Mouse (Mus musculus): ENCODE data around the gene Alk. TPM values are rescaled to one million over a fixed set of nuclear protein-coding genes. Genes with fewer than 3 reads are reported as not detected.

The Alk gene
- polyA plus RNA-seq, 1 experiment, result not detected

DNA sequence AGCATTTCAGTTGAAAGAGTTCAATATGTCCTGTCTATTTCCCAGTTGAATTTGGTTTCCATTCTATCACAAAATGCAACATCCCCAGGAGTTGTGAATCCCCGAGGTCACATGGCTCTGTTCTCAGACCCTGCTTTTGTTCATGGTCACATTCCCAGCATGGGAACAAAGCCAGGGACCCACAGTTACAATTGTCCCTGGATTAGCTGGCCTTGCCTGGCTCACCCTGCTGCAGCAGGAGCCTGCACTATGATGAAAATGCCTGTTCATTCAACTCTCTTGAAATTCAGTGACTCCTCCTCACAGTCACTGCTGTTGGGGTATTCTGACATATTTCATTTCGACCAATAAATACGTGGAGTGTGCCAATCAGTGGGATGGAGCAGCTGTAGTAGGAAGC lies 318.5 kb downstream of the Alk start:
- no peaks in the 10 kb centered on the region for H3K9me3 ChIP-seq (replicated peaks; ENCODE audit: control insufficient read depth, insufficient read depth, low read length, poor library complexity, severe bottlenecking)
- H3K4me3 ChIP-seq (ENCODE audit: low read depth, low read length), result no peak overlapping the region
- TF ChIP-seq EP300 (IDR thresholded peaks at IDR 0.05; ENCODE audit: insufficient read depth, low read depth, low read length) (no peak), POLR2A (IDR thresholded peaks at IDR 0.05; ENCODE audit: insufficient read depth, low read length) (no peak), CTCF (IDR thresholded peaks at IDR 0.05; ENCODE audit: low read depth, low read length) (no peak)
- H3K27me3 ChIP-seq (ENCODE audit: control insufficient read depth, insufficient read depth, low read length, poor library complexity, severe bottlenecking), result no peaks in the 10 kb centered on the region
- H3K27ac ChIP-seq (ENCODE audit: insufficient read depth, low read length), result no peak overlapping the region
- no peaks in the 10 kb centered on the region for H3K4me1 ChIP-seq (ENCODE audit: control insufficient read depth, insufficient read depth, low read length)
- no peaks in the 10 kb centered on the region for H3K36me3 ChIP-seq (ENCODE audit: control insufficient read depth, insufficient read depth, low read length, poor library complexity, severe bottlenecking)
- no peak overlapping the region for H3K9ac ChIP-seq (ENCODE audit: low read depth, poor library complexity, severe bottlenecking)

GRCm38 (mm10) chr17:72278296-72278695 lies 326.1 kb downstream of the Alk start:
- Histone ChIP-seq H3K27ac (ENCODE audit: insufficient read depth, low read length) (no peak overlapping the region), H3K27me3 (ENCODE audit: control insufficient read depth, insufficient read depth, low read length, poor library complexity, severe bottlenecking) (no peaks in the 10 kb centered on the region), H3K9me3 (replicated peaks; ENCODE audit: control insufficient read depth, insufficient read depth, low read length, poor library complexity, severe bottlenecking) (no peaks in the 10 kb centered on the region), H3K4me3 (ENCODE audit: low read depth, low read length) (no peak overlapping the region), H3K9ac (ENCODE audit: low read depth, poor library complexity, severe bottlenecking) (no peak overlapping the region), H3K36me3 (ENCODE audit: control insufficient read depth, insufficient read depth, low read length, poor library complexity, severe bottlenecking) (no peaks in the 10 kb centered on the region), H3K4me1 (ENCODE audit: control insufficient read depth, insufficient read depth, low read length) (no peaks in the 10 kb centered on the region)
- TF ChIP-seq EP300 (IDR thresholded peaks at IDR 0.05; ENCODE audit: insufficient read depth, low read depth, low read length) (no peak), CTCF (IDR thresholded peaks at IDR 0.05; ENCODE audit: low read depth, low read length) (peak; percentile 12)

DNA sequence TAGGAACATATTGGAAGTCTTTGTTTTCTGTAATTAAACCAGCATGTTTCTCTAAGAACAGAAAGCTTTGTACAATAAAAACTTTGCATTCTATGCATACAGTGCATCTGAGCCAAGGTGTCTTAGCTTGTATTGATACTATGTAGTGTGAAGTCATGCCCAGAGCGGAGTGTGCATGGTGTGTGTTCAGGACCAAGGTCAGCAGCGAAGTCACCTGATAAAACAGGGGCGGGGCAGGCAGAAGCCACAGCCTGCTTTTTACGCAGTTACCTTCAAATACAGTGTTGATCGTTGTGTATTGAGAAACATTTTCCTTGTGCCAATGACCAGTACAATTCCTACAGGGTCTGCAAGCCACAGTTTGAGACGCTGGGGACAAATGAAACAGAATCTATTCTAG lies 327.6 kb downstream of the Alk start:
- Histone ChIP-seq H3K4me3 (ENCODE audit: low read depth, low read length) (no peak overlapping the region), H3K9me3 (replicated peaks; ENCODE audit: control insufficient read depth, insufficient read depth, low read length, poor library complexity, severe bottlenecking) (no peaks in the 10 kb centered on the region), H3K9ac (ENCODE audit: low read depth, poor library complexity, severe bottlenecking) (no peak overlapping the region), H3K4me1 (ENCODE audit: control insufficient read depth, insufficient read depth, low read length) (no peaks in the 10 kb centered on the region), H3K27me3 (ENCODE audit: control insufficient read depth, insufficient read depth, low read length, poor library complexity, severe bottlenecking) (no peaks in the 10 kb centered on the region), H3K36me3 (ENCODE audit: control insufficient read depth, insufficient read depth, low read length, poor library complexity, severe bottlenecking) (no peaks in the 10 kb centered on the region), H3K27ac (ENCODE audit: insufficient read depth, low read length) (no peak overlapping the region)
- no peak for TF ChIP-seq POLR2A (IDR thresholded peaks at IDR 0.05; ENCODE audit: insufficient read depth, low read length)
- no peak for TF ChIP-seq EP300 (IDR thresholded peaks at IDR 0.05; ENCODE audit: insufficient read depth, low read depth, low read length)
- TF ChIP-seq CTCF (IDR thresholded peaks at IDR 0.05; ENCODE audit: low read depth, low read length), result no peak

- Histone ChIP-seq H3K4me1 (ENCODE audit: control insufficient read depth, insufficient read depth, low read length) (no peaks in the 10 kb centered on the region), H3K9ac (ENCODE audit: low read depth, poor library complexity, severe bottlenecking) (no peak overlapping the region), H3K4me3 (ENCODE audit: low read depth, low read length) (no peak overlapping the region), H3K9me3 (replicated peaks; ENCODE audit: control insufficient read depth, insufficient read depth, low read length, poor library complexity, severe bottlenecking) (no peaks in the 10 kb centered on the region), H3K36me3 (ENCODE audit: control insufficient read depth, insufficient read depth, low read length, poor library complexity, severe bottlenecking) (no peaks in the 10 kb centered on the region), H3K27me3 (ENCODE audit: control insufficient read depth, insufficient read depth, low read length, poor library complexity, severe bottlenecking) (no peaks in the 10 kb centered on the region), H3K27ac (ENCODE audit: insufficient read depth, low read length) (no peak overlapping the region)
- TF ChIP-seq POLR2A (IDR thresholded peaks at IDR 0.05; ENCODE audit: insufficient read depth, low read length), result no peak
- no peak for TF ChIP-seq EP300 (IDR thresholded peaks at IDR 0.05; ENCODE audit: insufficient read depth, low read depth, low read length)
- TF ChIP-seq CTCF (IDR thresholded peaks at IDR 0.05; ENCODE audit: low read depth, low read length), result no peak
Observed at GRCm38 (mm10) chr17:72275391-72275904, 329.0 kb downstream of the Alk start.

DNA sequence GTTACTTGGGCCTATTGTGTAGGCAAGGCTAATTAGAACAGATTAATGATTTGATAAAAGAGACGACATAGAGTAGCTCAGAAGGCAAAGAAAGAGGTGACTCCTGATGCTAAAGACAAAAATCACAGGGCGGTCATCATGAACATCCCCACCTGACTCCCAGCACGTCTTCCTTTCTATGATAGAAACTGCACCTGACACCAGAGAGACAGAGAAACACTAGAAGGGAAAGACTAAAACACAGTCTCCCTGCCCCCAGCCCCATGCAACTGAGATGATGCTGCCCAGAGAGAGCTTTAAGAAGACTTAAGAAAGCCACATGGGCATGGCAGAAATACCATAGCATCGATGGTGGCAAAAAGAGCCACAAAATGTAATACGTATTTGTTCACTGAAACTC lies 330.2 kb downstream of the Alk start:
- Histone ChIP-seq H3K4me3 (ENCODE audit: low read depth, low read length) (no peak overlapping the region), H3K36me3 (ENCODE audit: control insufficient read depth, insufficient read depth, low read length, poor library complexity, severe bottlenecking) (no peaks in the 10 kb centered on the region), H3K4me1 (ENCODE audit: control insufficient read depth, insufficient read depth, low read length) (no peaks in the 10 kb centered on the region), H3K27me3 (ENCODE audit: control insufficient read depth, insufficient read depth, low read length, poor library complexity, severe bottlenecking) (no peaks in the 10 kb centered on the region), H3K9me3 (replicated peaks; ENCODE audit: control insufficient read depth, insufficient read depth, low read length, poor library complexity, severe bottlenecking) (no peaks in the 10 kb centered on the region), H3K9ac (ENCODE audit: low read depth, poor library complexity, severe bottlenecking) (no peak overlapping the region), H3K27ac (ENCODE audit: insufficient read depth, low read length) (no peak overlapping the region)
- TF ChIP-seq POLR2A (IDR thresholded peaks at IDR 0.05; ENCODE audit: insufficient read depth, low read length), result no peak
- TF ChIP-seq CTCF (IDR thresholded peaks at IDR 0.05; ENCODE audit: low read depth, low read length), result no peak
- TF ChIP-seq EP300 (IDR thresholded peaks at IDR 0.05; ENCODE audit: insufficient read depth, low read depth, low read length), result no peak

DNA sequence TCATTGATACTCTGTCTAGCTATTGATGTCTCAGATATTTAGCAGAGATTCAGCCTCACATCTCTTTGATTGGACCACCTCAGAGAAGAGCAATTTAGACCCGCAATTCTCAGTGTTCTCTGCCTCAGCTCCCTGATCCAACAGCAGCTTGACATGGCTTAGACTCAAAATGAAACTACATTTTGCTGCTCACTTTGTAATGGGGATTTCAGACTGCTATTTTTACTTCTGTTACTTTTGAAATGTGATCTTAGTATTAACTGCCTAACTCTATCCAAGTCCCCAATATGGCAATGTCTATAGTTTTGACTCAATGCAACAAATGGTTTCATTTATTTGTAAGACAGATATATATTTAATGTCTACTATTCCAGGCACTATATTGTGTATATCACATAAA lies 332.8 kb downstream of the Alk start:
- Histone ChIP-seq H3K9me3 (replicated peaks; ENCODE audit: control insufficient read depth, insufficient read depth, low read length, poor library complexity, severe bottlenecking) (no peaks in the 10 kb centered on the region), H3K27me3 (ENCODE audit: control insufficient read depth, insufficient read depth, low read length, poor library complexity, severe bottlenecking) (no peaks in the 10 kb centered on the region), H3K27ac (ENCODE audit: insufficient read depth, low read length) (no peak overlapping the region), H3K36me3 (ENCODE audit: control insufficient read depth, insufficient read depth, low read length, poor library complexity, severe bottlenecking) (no peaks in the 10 kb centered on the region), H3K9ac (ENCODE audit: low read depth, poor library complexity, severe bottlenecking) (no peak overlapping the region), H3K4me1 (ENCODE audit: control insufficient read depth, insufficient read depth, low read length) (no peaks in the 10 kb centered on the region), H3K4me3 (ENCODE audit: low read depth, low read length) (no peak overlapping the region)
- TF ChIP-seq EP300 (IDR thresholded peaks at IDR 0.05; ENCODE audit: insufficient read depth, low read depth, low read length) (no peak), POLR2A (IDR thresholded peaks at IDR 0.05; ENCODE audit: insufficient read depth, low read length) (no peak), CTCF (IDR thresholded peaks at IDR 0.05; ENCODE audit: low read depth, low read length) (no peak)
